Mouse (Mus musculus) ES-E14 (cell line): Measurements from ENCODE around the gene Lmod1. TPM values are rescaled to one million over a fixed set of nuclear protein-coding genes. Genes with fewer than 3 reads are reported as not detected.

Source experiments
- DNase-seq: peaks from one replicate; pipeline ENCODE4 v3.0.0-alpha.2; 2013; ENCODE audit warnings: low read depth, low spot score
- H3K27ac ChIP-seq: 2 replicates; pipeline ENCODE4 v1.5.1; 2012; ENCODE audit warnings: low read depth, mild to moderate bottlenecking, low read length, moderate library complexity, mixed read lengths; ENCODE audit not compliant: poor library complexity, insufficient read depth, severe bottlenecking
- H3K36me3 ChIP-seq: 2 replicates; pipeline ENCODE4 v1.6.1; 2012; ENCODE audit warnings: mild to moderate bottlenecking, low read length, moderate library complexity, mixed read lengths; ENCODE audit not compliant: control insufficient read depth, poor library complexity, insufficient read depth, severe bottlenecking
- H3K4me1 ChIP-seq, 2 experiments: fragments of 150-350 bp in 1 of 2; sonication (generic) in 1 of 2; 2 replicates each; pipeline ENCODE4 v1.6.1; 2012; ENCODE audit warnings: low read length in 2 of 2, mild to moderate bottlenecking in 1 of 2, mixed read lengths in 1 of 2; ENCODE audit not compliant: control insufficient read depth in 2 of 2, insufficient read depth in 2 of 2, poor library complexity in 1 of 2
- H3K4me3 ChIP-seq, 2 experiments: fragments of 150-350 bp in 1 of 2; sonication (generic) in 1 of 2; 2 replicates each; pipeline ENCODE4 v1.5.1; 2012; ENCODE audit warnings: low read length in 2 of 2, low read depth in 1 of 2, mild to moderate bottlenecking in 1 of 2, mixed read lengths in 1 of 2; ENCODE audit not compliant: insufficient read depth in 1 of 2, poor library complexity in 1 of 2, severe bottlenecking in 1 of 2
- H3K9ac ChIP-seq: 2 replicates; pipeline ENCODE4 v1.6.1; 2012; ENCODE audit warnings: low read depth, mild to moderate bottlenecking, low read length, mixed read lengths; ENCODE audit not compliant: poor library complexity, insufficient read depth, severe bottlenecking
- H3K9me3 ChIP-seq: fragments of 150-350 bp; sonication (generic); 2 replicates; pipeline ENCODE4 v1.6.1; 2012; ENCODE audit warnings: low read depth, mild to moderate bottlenecking, low read length; ENCODE audit not compliant: control insufficient read depth, insufficient read depth
- CHD2 ChIP-seq: IDR thresholded peaks from 2 replicates; pipeline ENCODE4 v1.6.1; 2014; ENCODE audit warnings: mild to moderate bottlenecking, low read depth, low read length, inconsistent platforms
- HCFC1 ChIP-seq: IDR thresholded peaks from 2 replicates; pipeline ENCODE4 v1.6.1; 2012; ENCODE audit warnings: low read length, inconsistent platforms, borderline replicate concordance; ENCODE audit not compliant: insufficient read depth
- MAFK ChIP-seq: IDR thresholded peaks from 2 replicates; pipeline ENCODE4 v1.6.1; 2014; ENCODE audit warnings: mild to moderate bottlenecking, low read depth, low read length, inconsistent platforms; ENCODE audit not compliant: insufficient read depth
- ZC3H11A ChIP-seq: IDR thresholded peaks from 2 replicates; pipeline ENCODE4 v1.6.1; 2012; ENCODE audit warnings: low read depth, mild to moderate bottlenecking, inconsistent platforms, low read length, borderline replicate concordance
- ZNF384 ChIP-seq: IDR thresholded peaks from 2 replicates; pipeline ENCODE4 v1.6.1; 2012; ENCODE audit warnings: low read depth, low read length, inconsistent platforms
- in situ Hi-C, 2 experiments: fragments of 600-800 bp; cut with MboI; formaldehyde crosslinking; loops; one replicate each; pipeline ENCODE4 v1.15.1; 2025; ENCODE audit warnings: low sequenced_read_pairs in 2 of 2, inconsistent platforms in 1 of 2; ENCODE audit not compliant: unreplicated experiment in 2 of 2
- total RNA-seq: library from RNA; depleted of rRNA; stranded (reverse); fragments of 300-350 nt; gene quantifications from 2 replicates; pipeline ENCODE4 v1.2.3, GENCODE M21; 2012

The Lmod1 gene
- total RNA-seq, 1 experiment = 2.6 TPM

GRCm38 (mm10) chr1:135311356-135311755 is 13.3 kb upstream of the Lmod1 start:
- DNase-seq = no peak
- TF ChIP-seq ZC3H11A = no peak
- no peak for TF ChIP-seq ZNF384
- TF ChIP-seq MAFK = no peak
- no peak for TF ChIP-seq HCFC1
- no peak for TF ChIP-seq CHD2
- in situ Hi-C loops = no loop called here
- Histone ChIP-seq H3K27ac (no peak overlapping the region), H3K4me1 (peaks cover 0 to 2% of the 10 kb centered on the region in 2 experiments; a peak in 1 of 4 replicates), H3K9ac (no peak overlapping the region; the same call in 1 of the 2 replicates), H3K4me3 (no peak overlapping the region; a peak in 1 of 4 replicates), H3K9me3 (no peaks in the 10 kb centered on the region), H3K36me3 (peaks cover 7% of the 10 kb centered on the region)

GRCm38 (mm10) chr1:135312201-135312600 is 12.4 kb upstream of the Lmod1 start:
- Histone ChIP-seq H3K27ac (no peak overlapping the region), H3K9ac (peak overlapping the region; percentile 95; the same call in 1 of the 2 replicates), H3K9me3 (no peaks in the 10 kb centered on the region), H3K4me1 (peaks cover 0 to 2% of the 10 kb centered on the region in 2 experiments; a peak in 1 of 4 replicates), H3K4me3 (peak overlapping the region; percentile 82 to 94), H3K36me3 (peaks cover 6% of the 10 kb centered on the region)
- TF ChIP-seq MAFK (no peak), CHD2 (no peak), ZNF384 (no peak)
- in situ Hi-C loops = no loop called here
- DNase-seq = no peak

DNA sequence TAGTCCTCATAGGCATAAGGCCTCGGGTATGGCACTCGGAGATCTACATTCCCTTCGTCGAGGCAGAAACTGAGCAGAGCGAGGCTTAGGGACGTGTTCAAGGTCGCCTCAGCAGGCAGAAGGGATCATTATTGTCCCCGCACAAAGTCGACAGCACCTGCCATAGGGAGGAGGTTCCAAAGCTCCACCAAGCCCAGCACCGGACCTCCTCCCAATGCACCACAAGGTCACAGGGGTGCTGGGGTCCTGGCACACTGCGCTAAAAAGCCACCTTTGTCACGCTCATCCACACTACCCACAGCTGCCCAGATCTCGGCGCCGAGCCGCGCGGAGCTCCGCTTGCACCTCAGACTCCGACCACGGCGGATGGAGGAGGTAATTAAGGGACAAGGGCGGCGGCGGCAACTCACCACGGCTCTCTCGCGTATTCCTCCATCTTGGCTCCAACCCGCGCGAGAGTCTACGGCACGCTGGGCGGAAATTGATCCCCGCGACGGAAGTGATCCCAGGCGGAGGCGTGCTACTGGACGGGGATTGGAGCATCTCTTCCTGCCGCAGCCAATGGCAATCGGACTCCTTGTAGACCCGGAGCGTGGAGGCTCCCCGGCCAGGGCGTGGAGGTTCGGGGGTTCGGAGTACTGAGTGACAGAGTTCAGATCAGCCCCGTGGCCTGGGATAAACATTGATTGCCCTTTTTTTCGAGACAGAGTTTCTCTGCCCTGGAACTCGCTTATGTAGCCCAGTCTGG is 11.1 kb upstream of the Lmod1 start, which contains the start of gene Timm17a:
Timm17a (minus strand) TSS at position 495 of the 748 bp plus-strand sequence.
- in situ Hi-C loops = no loop called here
- H3K27ac ChIP-seq = peak within 1 kb of the TSS; percentile 67
- peak; percentile 94 for TF ChIP-seq CHD2
- TF ChIP-seq ZNF384 = no peak
- TF ChIP-seq HCFC1 = no peak
- peak within 1 kb of the TSS; percentile 82 to 94 for H3K4me3 ChIP-seq
- H3K9me3 ChIP-seq = no peaks in the 10 kb centered on the region
- DNase-seq = peak; percentile 89
- H3K4me1 ChIP-seq = peaks cover 0 to 2% of the 10 kb centered on the region in 2 experiments; a peak in 1 of 4 replicates
- peak within 1 kb of the TSS; percentile 95 for H3K9ac ChIP-seq
- H3K36me3 ChIP-seq = peaks cover under 1% of the 10 kb centered on the region

DNA sequence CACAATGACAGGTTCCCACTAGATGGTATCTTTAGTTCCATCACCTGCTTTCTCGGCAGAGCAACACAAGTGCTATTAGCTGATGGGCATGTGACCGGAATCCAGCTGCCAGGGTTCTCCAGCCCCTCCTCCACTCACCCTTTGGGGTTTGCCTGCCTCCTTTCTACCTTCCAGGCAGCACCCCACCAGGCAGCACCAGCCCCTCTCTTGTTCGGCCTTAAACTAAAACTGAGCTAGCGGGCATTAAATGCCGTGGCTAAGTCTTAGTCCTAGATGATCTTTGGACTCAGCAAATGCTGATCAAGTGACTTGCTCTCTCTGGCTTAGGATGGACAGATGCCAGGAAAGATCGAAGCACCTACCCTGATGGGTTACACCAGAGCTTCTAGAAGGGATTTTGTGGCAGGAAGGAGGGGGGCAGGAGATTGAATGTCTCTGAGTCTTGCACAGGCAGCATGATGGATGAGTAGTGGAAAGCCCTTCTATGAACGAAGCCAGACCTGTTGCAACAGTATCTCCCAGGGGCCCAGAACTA is 1.2 kb upstream of the Lmod1 start:
- no peaks in the 10 kb centered on the region for H3K36me3 ChIP-seq
- DNase-seq = no peak
- no peak overlapping the region for H3K27ac ChIP-seq
- no peaks in the 10 kb centered on the region for H3K9me3 ChIP-seq
- peaks cover 4 to 6% of the 10 kb centered on the region in 2 experiments; a peak in 1 of 4 replicates for H3K4me1 ChIP-seq
- H3K4me3 ChIP-seq = no peak overlapping the region
- no peak overlapping the region for H3K9ac ChIP-seq
- in situ Hi-C loops = no loop called here
- TF ChIP-seq ZNF384 (no peak), MAFK (no peak), ZC3H11A (no peak), CHD2 (no peak), HCFC1 (no peak)

DNA sequence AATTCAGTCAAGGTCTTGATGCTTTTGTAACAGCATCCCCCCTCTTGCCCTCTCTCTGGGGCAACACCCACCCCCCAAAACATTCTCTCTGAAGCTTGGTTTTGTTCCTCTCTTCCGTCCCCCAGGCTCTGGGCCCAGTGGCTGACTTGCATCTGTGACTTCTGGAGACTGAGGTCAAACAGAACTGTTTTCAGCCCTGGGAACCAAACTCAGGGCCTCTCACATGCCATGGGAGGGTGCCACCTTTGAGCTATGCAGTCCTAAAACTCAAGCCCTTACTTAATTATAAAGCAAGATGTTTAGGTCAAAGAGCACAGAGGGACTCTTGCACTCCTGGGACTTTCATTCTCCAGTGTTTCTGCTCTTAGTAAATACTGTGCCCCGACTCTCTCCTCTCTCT is 1.3 kb downstream of the Lmod1 start:
- Histone ChIP-seq H3K4me3 (no peak overlapping the region), H3K4me1 (peaks cover 4 to 6% of the 10 kb centered on the region in 2 experiments; a peak in 1 of 4 replicates), H3K27ac (no peak overlapping the region), H3K9ac (no peak overlapping the region), H3K9me3 (no peaks in the 10 kb centered on the region), H3K36me3 (no peaks in the 10 kb centered on the region)
- TF ChIP-seq MAFK (no peak), ZNF384 (no peak), CHD2 (no peak), ZC3H11A (no peak), HCFC1 (no peak)
- in situ Hi-C loops = no loop called here
- no peak for DNase-seq
